Mouse (Mus musculus): Measurements from ENCODE around the gene Myh9.

The Myh9 gene

GRCm38 (mm10) chr15:77788356-77788755 lies 53.6 kb downstream of the Myh9 start:
- no peak for DNase-seq (ENCODE audit: low read depth)

- DNase-seq (ENCODE audit: low read depth): no peak
Measured at GRCm38 (mm10) chr15:77785807-77786206, 56.2 kb downstream of the Myh9 start.

GRCm38 (mm10) chr15:77784039-77784824 lies 57.7 kb downstream of the Myh9 start:
- DNase-seq (ENCODE audit: low read depth): no peak

GRCm38 (mm10) chr15:77782449-77783014 lies 59.4 kb downstream of the Myh9 start:
- DNase-seq (ENCODE audit: low read depth): peak; percentile 79

- peak; percentile 91 for DNase-seq (ENCODE audit: low read depth)
Measured at GRCm38 (mm10) chr15:77775186-77775963, 66.6 kb downstream of the Myh9 start.

GRCm38 (mm10) chr15:77774303-77774702 lies 67.7 kb downstream of the Myh9 start:
- DNase-seq (ENCODE audit: low read depth): no peak

- DNase-seq (ENCODE audit: low read depth): no peak
Measured at GRCm38 (mm10) chr15:77773099-77773915, 68.7 kb downstream of the Myh9 start.

GRCm38 (mm10) chr15:77770942-77771341 lies 71.0 kb downstream of the Myh9 start:
- DNase-seq (ENCODE audit: low read depth): no peak

- DNase-seq (ENCODE audit: low read depth): no peak
Measured at GRCm38 (mm10) chr15:77770341-77770740, 71.6 kb downstream of the Myh9 start.

- no peak for DNase-seq (ENCODE audit: low read depth)
Measured at GRCm38 (mm10) chr15:77766981-77767380, 75.0 kb downstream of the Myh9 start.

- DNase-seq (ENCODE audit: low read depth): no peak
Measured at GRCm38 (mm10) chr15:77765484-77766093, 76.4 kb downstream of the Myh9 start.

- no peak for DNase-seq (ENCODE audit: low read depth)
Measured at GRCm38 (mm10) chr15:77764391-77765006, 77.5 kb downstream of the Myh9 start.

- DNase-seq (ENCODE audit: low read depth): no peak
Measured at GRCm38 (mm10) chr15:77763702-77764101, 78.3 kb downstream of the Myh9 start.

- no peak for DNase-seq (ENCODE audit: low read depth)
Measured at GRCm38 (mm10) chr15:77763050-77763449, 78.9 kb downstream of the Myh9 start.

- DNase-seq (ENCODE audit: low read depth): peak; percentile 74
Measured at GRCm38 (mm10) chr15:77761561-77762380, 80.2 kb downstream of the Myh9 start.

- DNase-seq (ENCODE audit: low read depth): no peak
Measured at GRCm38 (mm10) chr15:77761083-77761482, 80.9 kb downstream of the Myh9 start.

GRCm38 (mm10) chr15:77760037-77760436 lies 81.9 kb downstream of the Myh9 start:
- no peak for DNase-seq (ENCODE audit: low read depth)

GRCm38 (mm10) chr15:77757586-77758226 lies 84.3 kb downstream of the Myh9 start:
- DNase-seq (ENCODE audit: low read depth): peak; percentile 57

GRCm38 (mm10) chr15:77756848-77757247 lies 85.1 kb downstream of the Myh9 start, which contains the start of gene Apol8:
Gene Apol8, minus strand, starts transcription at chr15:77757003.
- peak; percentile 89 for DNase-seq (ENCODE audit: low read depth)

- no peak for DNase-seq (ENCODE audit: low read depth)
Measured at GRCm38 (mm10) chr15:77756081-77756480, 85.9 kb downstream of the Myh9 start.
